Mouse (Mus musculus) erythroblast, embryonic 14.5 days (primary cell): ENCODE measurements around the gene Sidt1.

Source experiments
- GATA1 ChIP-seq: IDR thresholded peaks from 2 replicates; pipeline ENCODE4 v1.6.1; 2012; ENCODE audit warnings: low read length, inconsistent platforms, mixed read lengths
- TAL1 ChIP-seq: IDR thresholded peaks from 3 replicates; pipeline ENCODE4 v1.6.1; 2012; ENCODE audit warnings: low read length, inconsistent platforms, mixed read lengths

GRCm38 (mm10) chr16:44243323-44243722 lies 89.7 kb downstream of the Sidt1 start:
- no peak for TF ChIP-seq GATA1
- TF ChIP-seq TAL1: no peak
